Mouse (Mus musculus) liver, postnatal 0 days (tissue): Measurements from ENCODE around the gene Ptpn21.

Source experiments
- CTCF ChIP-seq: sonication (generic); IDR thresholded peaks from 2 replicates; pipeline ENCODE4 v1.5.1; 2016; ENCODE audit warnings: antibody characterized with exemption, low read depth
- EP300 ChIP-seq: IDR thresholded peaks from 2 replicates; pipeline ENCODE4 v1.6.1; 2016; ENCODE audit warnings: antibody characterized with exemption, low read depth, mild to moderate bottlenecking

- TF ChIP-seq CTCF = no peak
- no peak for TF ChIP-seq EP300
Measured at GRCm38 (mm10) chr12:98668132-98668814, 68.9 kb downstream of the Ptpn21 start.
